Mouse (Mus musculus) myocyte (in vitro differentiated cells): ENCODE data around the gene Pex16.

Source experiments
- MYOD1 ChIP-seq, 3 experiments: IDR thresholded peaks; one replicate each; pipeline ENCODE4 v1.6.1; 2011; ENCODE audit warnings: control low read depth in 2 of 3, low read depth in 2 of 3, mild to moderate bottlenecking in 2 of 3, moderate library complexity in 1 of 3; ENCODE audit not compliant: insufficient read length in 2 of 3, control insufficient read depth in 1 of 3
- MYOG ChIP-seq, 3 experiments: IDR thresholded peaks; one replicate each; pipeline ENCODE4 v1.6.1; 2011; ENCODE audit warnings: control low read depth in 2 of 3, low read depth in 2 of 3, mild to moderate bottlenecking in 2 of 3; ENCODE audit not compliant: insufficient read length in 2 of 3, control insufficient read depth in 1 of 3, insufficient read depth in 1 of 3
- SRF ChIP-seq: IDR thresholded peaks from one replicate; pipeline ENCODE4 v1.6.1; 2011; ENCODE audit warnings: low read depth; ENCODE audit not compliant: control insufficient read depth, insufficient read length
- USF1 ChIP-seq: IDR thresholded peaks from one replicate; pipeline ENCODE4 v1.6.1; 2011; ENCODE audit warnings: low read depth, mild to moderate bottlenecking, control low read depth, moderate library complexity

GRCm38 (mm10) chr2:92400682-92401081 is 26.2 kb downstream of the Pex16 start:
- TF ChIP-seq MYOG (IDR thresholded peaks at IDR 0.05; ENCODE audit: control insufficient read depth in 1 of 3, insufficient read depth in 1 of 3, insufficient read length in 2 of 3, low read depth in 2 of 3) (no peak), MYOD1 (IDR thresholded peaks at IDR 0.05; ENCODE audit: control insufficient read depth in 1 of 3, insufficient read length in 2 of 3, low read depth in 2 of 3) (no peak), SRF (no peak), USF1 (no peak)
